Mouse (Mus musculus) frontal cortex, postnatal 25 days (tissue): ENCODE data around the gene Tmem25.

Experiments
- DNase-seq, 2 experiments: peaks; one replicate each; pipeline ENCODE4 v3.0.0; 2022; ENCODE audit warnings: low spot score in 2 of 2

Gene Tmem25

GRCm38 (mm10) chr9:44799102-44799957 is at the start of gene Tmem25:
TSS of gene Tmem25 (minus strand) at chr9:44799307.
- peak; percentile 76 to 77 for DNase-seq

GRCm38 (mm10) chr9:44847446-44847845 is 48.3 kb upstream of the Tmem25 start:
- no peak for DNase-seq

DNA sequence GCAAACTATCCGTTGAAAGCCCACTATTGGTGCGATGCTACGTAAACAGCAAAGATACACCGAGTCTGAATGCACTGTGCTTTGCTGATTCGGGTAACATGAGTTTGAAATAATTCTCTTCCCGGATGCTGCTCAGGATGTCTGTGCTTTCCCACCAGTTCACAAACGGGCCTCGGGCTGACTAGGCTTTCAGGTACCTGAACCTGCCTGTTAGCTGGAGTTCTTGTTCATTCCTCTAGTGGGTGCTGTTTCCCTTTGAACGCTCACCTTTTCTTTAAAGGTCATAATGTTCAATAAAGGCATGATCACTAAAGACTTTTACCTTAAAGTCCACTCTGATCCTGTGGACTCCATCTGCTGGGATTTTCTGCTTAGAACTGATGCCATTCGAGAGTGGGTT is 42.1 kb upstream of the Tmem25 start:
- DNase-seq = no peak

- peak; percentile 28 to 54 for DNase-seq
Measured at GRCm38 (mm10) chr9:44836439-44836838, 37.3 kb upstream of the Tmem25 start.

DNA sequence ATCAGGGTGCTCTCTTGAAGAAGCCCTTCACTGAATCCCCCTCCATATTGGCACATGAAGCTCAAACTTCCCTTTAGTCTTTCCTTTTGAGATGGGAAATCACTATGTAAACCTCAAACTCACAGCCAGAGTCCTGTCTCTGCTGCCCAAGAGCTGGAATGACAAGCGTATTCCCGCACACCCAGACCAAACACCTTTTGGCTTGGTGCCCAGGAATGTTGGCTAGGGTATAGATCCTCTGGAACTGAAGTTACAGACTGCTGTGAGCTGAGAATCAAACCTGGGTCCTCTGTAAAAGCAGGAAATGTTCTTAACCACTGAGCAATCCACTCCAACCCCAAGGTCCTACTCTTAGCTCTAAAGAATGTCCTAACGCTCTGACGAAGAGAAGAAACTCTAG is 33.2 kb upstream of the Tmem25 start:
- no peak for DNase-seq

DNA sequence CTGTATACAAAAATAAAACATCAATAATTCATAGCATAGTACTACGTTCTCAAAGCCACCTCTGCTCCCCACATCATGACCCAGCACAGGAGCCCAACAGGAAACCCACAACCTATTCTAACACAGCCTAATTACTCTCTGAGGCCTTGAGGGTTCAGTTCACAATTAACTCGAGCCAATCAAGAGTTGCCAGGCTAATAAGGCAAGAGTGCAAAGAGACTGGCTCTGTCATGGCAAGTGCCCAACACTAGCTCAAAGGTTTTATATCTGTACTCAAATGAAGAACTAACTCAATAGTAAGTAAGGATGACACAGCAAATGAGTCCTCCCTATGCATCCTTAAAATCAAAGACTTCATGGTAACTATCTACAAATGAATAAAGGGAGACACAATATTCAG is 31.4 kb upstream of the Tmem25 start:
- no peak for DNase-seq

- DNase-seq = no peak
Measured at GRCm38 (mm10) chr9:44828944-44829343, 29.8 kb upstream of the Tmem25 start.

DNA sequence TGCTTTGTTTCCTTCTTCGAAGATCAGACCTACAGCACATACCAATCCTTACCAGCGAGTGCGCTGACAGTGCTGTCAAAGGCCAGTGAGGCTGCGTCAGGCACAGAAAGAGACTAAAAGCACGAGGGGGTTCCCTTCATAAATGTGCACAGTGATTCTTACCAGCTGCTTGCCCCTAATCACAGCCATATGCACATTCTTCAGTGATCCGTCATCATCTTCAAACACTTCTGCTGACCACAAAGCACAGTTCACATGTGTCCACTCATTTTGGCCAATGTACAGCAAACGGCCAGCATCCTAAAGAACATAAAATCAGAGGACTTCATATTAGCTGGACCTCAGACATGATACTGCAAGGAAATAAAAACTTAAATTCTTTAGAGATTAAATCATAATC is 27.6 kb upstream of the Tmem25 start:
- no peak for DNase-seq

DNA sequence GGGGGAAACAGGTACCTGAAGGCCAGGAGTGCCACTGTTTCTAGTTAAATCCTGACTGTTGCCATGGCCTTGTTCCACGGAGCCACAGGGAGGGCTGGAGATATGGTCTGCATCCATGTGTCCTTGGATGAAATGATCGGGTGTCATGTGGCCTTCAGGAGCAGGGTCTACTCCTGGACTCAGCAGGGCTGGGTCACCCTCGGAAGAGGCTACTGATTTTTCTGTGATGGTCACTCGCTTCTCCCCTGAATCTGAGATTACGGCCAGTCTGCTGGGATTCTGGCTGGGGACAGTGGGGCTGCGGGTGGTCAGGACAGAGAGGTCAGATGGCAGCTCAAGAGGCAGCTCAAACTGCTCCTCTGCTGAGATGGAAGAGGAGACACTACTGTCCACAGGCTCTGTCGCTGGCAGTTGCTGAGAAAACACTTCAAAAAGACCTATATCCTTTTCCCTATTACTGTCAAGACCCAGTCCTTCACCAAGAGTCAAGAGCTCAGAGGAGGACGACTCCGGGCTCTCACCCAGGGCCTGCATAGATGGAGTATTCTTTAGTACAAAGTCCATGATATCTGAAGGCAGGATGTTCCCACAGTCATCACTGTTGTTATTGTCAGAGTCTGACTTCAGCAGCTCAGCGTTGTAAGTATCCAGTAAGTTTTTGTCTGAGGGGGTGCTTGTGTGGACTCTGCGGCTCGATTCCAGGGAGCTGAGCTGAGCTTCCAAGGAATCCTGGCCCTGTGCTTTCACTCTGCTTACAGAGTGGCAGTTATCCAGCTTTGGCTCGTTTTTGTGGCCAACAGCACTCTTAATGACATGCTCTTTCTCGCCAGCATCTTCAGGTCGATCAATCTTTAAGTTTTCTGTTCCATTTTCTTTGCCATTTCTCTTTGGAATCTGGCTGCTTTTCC is 21.1 kb upstream of the Tmem25 start:
- no peak for DNase-seq

GRCm38 (mm10) chr9:44817522-44817921 is 18.4 kb upstream of the Tmem25 start:
- no peak for DNase-seq

DNA sequence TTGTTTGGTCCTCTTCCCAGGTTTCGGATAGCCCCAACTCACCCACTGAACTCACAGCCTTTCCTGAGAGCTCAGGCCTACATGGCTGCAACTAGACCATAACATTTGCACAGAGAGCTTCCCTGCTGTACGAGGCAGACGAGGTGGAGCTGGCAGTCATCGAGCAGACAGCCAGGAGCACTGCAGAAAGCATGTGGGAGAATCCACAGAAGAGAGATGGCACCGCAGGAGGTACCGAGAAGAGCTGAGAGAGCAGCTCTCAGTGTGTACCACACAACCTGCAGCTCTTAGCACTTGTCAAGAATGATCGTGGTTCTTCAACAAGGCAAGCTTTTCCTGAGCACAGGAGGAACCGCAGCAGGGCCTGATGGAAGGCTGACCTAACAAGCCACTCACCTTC is 15.1 kb upstream of the Tmem25 start:
- DNase-seq = no peak

GRCm38 (mm10) chr9:44810316-44810715 is 11.2 kb upstream of the Tmem25 start:
- no peak for DNase-seq

- DNase-seq = no peak
Measured at GRCm38 (mm10) chr9:44807778-44808177, 8.7 kb upstream of the Tmem25 start.

- DNase-seq = no peak
Measured at GRCm38 (mm10) chr9:44807141-44807540, 8.0 kb upstream of the Tmem25 start.

DNA sequence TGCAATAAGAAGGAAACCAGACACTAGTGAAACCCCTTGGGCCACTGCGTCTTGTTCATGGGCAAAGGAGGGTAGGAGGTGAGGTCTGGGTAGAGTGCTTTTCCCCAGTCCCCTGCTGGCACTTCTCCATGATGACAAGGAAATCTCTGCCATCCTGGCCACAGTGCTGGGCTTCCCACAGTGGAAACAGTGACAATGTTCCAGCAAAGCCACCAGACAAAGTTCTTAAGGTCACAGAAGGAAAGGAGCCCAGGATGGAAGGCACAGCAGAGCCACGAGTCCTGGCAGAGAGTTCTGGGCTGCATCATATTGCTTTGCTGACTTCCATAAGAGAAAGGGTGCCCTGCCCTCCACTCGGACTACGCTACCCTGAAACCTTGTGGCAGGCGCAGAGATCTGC is 6.4 kb upstream of the Tmem25 start:
- DNase-seq = no peak

DNA sequence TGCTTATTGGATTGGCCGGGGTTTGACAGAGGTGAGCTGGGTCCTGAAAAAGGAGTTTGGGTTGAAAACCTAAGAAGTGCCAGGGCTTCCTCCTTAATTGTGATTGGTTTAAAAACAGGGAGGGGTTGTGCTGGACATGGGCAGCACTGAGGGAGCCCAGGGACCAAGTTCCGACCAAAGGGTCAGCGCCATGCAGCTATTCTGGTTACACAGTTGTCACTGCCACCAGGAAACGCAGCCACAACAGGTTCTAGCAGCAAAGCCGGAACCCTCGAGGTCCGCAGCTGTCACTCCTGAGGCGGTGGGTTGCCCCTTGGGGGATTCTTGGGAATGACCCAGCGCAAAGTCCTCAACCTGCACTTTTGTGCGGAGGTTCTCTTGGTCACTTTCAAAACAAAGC is 5.6 kb upstream of the Tmem25 start:
- DNase-seq = no peak

DNA sequence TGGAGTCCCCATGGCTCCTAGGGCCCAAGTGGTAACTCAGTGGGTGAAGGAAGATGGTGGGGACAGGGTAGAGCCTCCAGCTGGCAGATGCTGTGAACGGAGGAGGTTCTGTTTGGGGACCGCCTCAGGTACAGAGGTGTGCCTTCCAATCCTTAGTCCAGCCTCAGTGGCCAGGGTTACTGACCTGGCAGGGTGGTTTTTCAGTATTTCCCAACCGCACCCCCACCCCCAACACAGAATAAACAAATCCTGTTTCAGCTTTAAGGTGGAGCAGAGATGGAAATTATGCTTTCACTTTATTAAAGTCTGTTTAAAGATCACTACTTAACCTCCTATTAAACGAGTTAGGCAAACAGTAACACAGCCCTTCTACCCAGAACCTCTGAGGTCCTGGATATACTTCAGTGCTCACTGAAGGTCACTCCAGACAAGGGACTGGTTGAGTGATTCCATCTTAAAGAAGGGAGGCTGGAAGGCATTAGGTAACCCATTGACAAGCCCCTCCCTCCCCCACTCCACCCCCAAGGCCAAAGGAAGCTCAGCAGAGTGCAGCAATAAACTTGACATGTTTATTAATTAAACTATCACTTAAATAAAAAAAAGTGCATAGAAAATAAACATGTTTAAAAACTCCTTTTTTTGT is 3.8 kb upstream of the Tmem25 start, which contains the start of gene Ttc36:
Ttc36 (minus strand) TSS at position 265 of the 643 bp plus-strand sequence.
- no peak for DNase-seq

- no peak for DNase-seq
Measured at GRCm38 (mm10) chr9:44801669-44802068, 2.6 kb upstream of the Tmem25 start.

DNA sequence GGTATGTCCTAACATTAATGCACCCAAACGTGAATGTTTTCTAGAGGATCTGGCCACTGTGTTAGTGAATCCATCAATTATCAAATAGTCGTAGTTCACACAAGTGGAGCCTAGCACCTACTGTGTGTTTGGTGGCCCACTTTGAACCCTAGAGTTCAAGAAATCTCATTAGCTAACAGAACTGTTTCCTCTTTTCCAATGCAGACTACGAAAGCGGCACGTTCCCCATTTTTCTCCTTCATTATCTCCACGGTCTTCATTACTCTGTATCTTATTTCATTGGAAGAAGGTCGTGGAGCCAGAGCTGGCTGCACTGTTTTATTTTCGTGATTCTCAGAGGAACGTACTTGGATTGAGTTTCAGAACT is 834 bp upstream of the Tmem25 start:
- DNase-seq = no peak

DNA sequence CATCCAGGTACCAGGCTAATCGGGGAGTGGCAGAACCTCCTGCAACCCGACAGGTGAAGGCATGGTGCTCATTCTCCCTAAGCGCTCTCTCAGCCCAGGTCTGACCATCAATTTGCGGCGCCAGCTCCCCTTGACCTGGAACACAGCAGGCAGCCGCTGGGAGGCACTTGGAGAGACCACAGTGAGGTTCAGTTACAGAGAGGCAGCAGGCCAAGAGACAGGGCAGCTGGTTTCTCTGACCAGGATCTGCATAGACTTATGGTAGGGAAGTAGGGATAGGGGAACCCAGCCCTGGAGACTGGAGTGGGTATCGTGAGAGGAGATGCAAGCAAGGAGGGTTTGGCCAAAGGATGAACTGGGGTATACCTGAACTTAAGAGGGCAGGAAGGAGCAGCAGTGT is 809 bp downstream of the Tmem25 start:
- no peak for DNase-seq

DNA sequence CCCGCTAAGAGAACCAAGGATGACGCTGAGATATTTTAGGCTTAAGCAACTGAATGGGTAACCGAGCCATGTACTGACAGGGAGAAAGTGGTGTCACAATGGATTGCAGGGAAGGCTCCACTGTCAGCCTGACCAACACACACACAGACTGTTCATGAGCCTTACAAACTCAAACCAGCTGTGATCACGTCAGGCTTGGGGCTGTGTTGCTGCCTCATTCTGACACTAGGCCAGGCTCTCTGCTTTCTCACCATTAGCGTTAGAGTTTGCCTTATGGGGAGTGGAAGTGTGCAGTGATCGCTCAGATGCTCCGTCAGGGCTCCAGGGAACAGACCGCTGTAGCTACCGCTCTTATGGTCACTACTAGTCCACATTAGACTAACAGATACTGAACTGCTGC is 6.3 kb downstream of the Tmem25 start:
- no peak for DNase-seq
